In the genomic region with DNA sequence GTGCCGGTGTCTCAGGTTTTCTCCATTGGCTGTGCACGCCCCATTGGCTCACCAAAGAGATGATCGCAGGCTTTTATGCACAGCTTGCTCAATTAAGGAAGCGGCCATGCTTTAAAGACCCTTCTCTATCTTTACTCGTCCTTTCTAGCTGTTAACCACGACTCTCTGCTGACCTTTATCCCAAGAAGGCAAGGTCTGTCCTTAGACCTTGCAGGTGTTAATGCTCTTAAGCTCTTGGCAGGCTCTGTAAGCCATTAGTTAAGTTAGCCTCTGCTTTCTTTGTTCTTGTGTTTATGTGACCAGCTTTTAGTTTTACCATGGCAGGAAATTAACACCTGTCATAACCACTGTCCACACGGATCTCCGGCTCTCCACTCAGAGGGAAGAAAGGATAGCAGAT, we compare ENCODE assay signal across 8 mouse cellular contexts. TPM values are rescaled to one million over a fixed set of nuclear protein-coding genes. Genes with fewer than 3 reads are reported as not detected.
DNase-seq lines count a peak whose midpoint lies in the region; ATAC-seq and TF ChIP-seq lines count a peak whose summit lies in the region.

No protein-coding gene starts in this region.

- no peak for TF ChIP-seq CTCF in olfactory bulb, adult 2 months (IDR thresholded peaks at IDR 0.05; ENCODE audit: insufficient read depth, low read depth, low read length)

- ATAC-seq in liver, embryonic 11.5 days (replicated peaks; ENCODE audit: low FRiP score) = no peak
- ATAC-seq in forebrain, embryonic 11.5 days (replicated peaks; ENCODE audit: low FRiP score) = no peak
- no peak for ATAC-seq in granulocyte monocyte progenitor cell, adult 5-6 weeks (replicated peaks; ENCODE audit: poor library complexity, severe bottlenecking)

- H3K9ac ChIP-seq in liver, embryonic 11.5 days (ENCODE audit: low read depth, low read length) = peak overlapping the region; percentile 94
- peak overlapping the region; percentile 88 for H3K9ac ChIP-seq in forebrain, embryonic 11.5 days (ENCODE audit: low read length)

- no peak for DNase-seq in liver, embryonic 11.5 days (ENCODE audit: low spot score)
- DNase-seq in liver = no peak
- no peak for DNase-seq in forebrain, embryonic 11.5 days (ENCODE audit: low spot score)
- no peak for DNase-seq in limb, embryonic 10.5 days (ENCODE audit: low spot score)
- DNase-seq in embryo, embryonic 9.5 days (ENCODE audit: extremely low spot score) = no peak
- no peak for DNase-seq in frontal cortex, adult 2 months (ENCODE audit: extremely low spot score in 1 of 2, low spot score in 1 of 2)

- H3K4me1 ChIP-seq in liver, embryonic 11.5 days (replicated peaks; ENCODE audit: control insufficient read depth, insufficient read depth, low read length) = peaks cover 11% of the 10 kb centered on the region; the same call in 1 of the 2 replicates
- H3K4me1 ChIP-seq in forebrain, embryonic 11.5 days (replicated peaks; ENCODE audit: control insufficient read depth, insufficient read depth, low read length) = peaks cover 13% of the 10 kb centered on the region
- H3K4me1 ChIP-seq in limb, embryonic 10.5 days = peaks cover 22% of the 10 kb centered on the region
- H3K4me1 ChIP-seq in olfactory bulb, adult 2 months (ENCODE audit: control insufficient read depth, insufficient read depth, low read length) = peaks cover 9% of the 10 kb centered on the region

- TF ChIP-seq POLR2A in olfactory bulb, adult 2 months (IDR thresholded peaks at IDR 0.05; ENCODE audit: insufficient read depth, low read depth, low read length) = no peak

- peak overlapping the region; percentile 84 for H3K4me2 ChIP-seq in liver, embryonic 11.5 days
- peak overlapping the region; percentile 90; the same call in 1 of the 2 replicates for H3K4me2 ChIP-seq in forebrain, embryonic 11.5 days (ENCODE audit: low read depth, low read length, severe bottlenecking)

- no peaks in the 10 kb centered on the region for H3K36me3 ChIP-seq in liver, embryonic 11.5 days (ENCODE audit: control insufficient read depth, insufficient read depth, low read length)
- H3K36me3 ChIP-seq in forebrain, embryonic 11.5 days (ENCODE audit: control insufficient read depth, insufficient read depth, low read length) = no peaks in the 10 kb centered on the region
- peaks cover 8% of the 10 kb centered on the region; the same call in 1 of the 2 replicates for H3K36me3 ChIP-seq in limb, embryonic 10.5 days

- H3K4me3 ChIP-seq in liver, embryonic 11.5 days (ENCODE audit: low read depth, low read length) = peak overlapping the region; percentile 85
- peak overlapping the region; percentile 77; the same call in 1 of the 2 replicates for H3K4me3 ChIP-seq in forebrain, embryonic 11.5 days (ENCODE audit: low read depth, low read length)
- H3K4me3 ChIP-seq in limb, embryonic 10.5 days = peak overlapping the region; percentile 82
- peak overlapping the region; percentile 95; the same call in 1 of the 2 replicates for H3K4me3 ChIP-seq in olfactory bulb, adult 2 months (ENCODE audit: insufficient read depth, low read depth, low read length)

- 69% methylated on average over 8 of the region's 8 CpGs for WGBS in liver, embryonic 11.5 days
- WGBS in forebrain, embryonic 11.5 days = 46% methylated on average over 8 of the region's 8 CpGs
- 85% methylated on average over 8 of the region's 8 CpGs for WGBS in limb, embryonic 10.5 days
- 43% methylated on average over 8 of the region's 8 CpGs for WGBS in olfactory bulb, adult 2 months

- no peaks in the 10 kb centered on the region for H3K9me3 ChIP-seq in liver, embryonic 11.5 days (ENCODE audit: control insufficient read depth, low read length)
- H3K9me3 ChIP-seq in forebrain, embryonic 11.5 days (ENCODE audit: control insufficient read depth, low read length) = no peaks in the 10 kb centered on the region
- H3K9me3 ChIP-seq in limb, embryonic 10.5 days (replicated peaks) = no peaks in the 10 kb centered on the region

- H3K27ac ChIP-seq in liver, embryonic 11.5 days (ENCODE audit: low read depth, low read length) = no peak overlapping the region; the same call in 1 of the 2 replicates
- H3K27ac ChIP-seq in forebrain, embryonic 11.5 days (ENCODE audit: low read depth, low read length) = no peak overlapping the region
- H3K27ac ChIP-seq in limb, embryonic 10.5 days = 0 out of 2 replicates have a peak overlapping the region, but pooled peaks have one; percentile 94
- no peak overlapping the region for H3K27ac ChIP-seq in olfactory bulb, adult 2 months (ENCODE audit: insufficient read depth, low read depth, low read length)

- no peaks in the 10 kb centered on the region for H3K27me3 ChIP-seq in liver, embryonic 11.5 days (replicated peaks; ENCODE audit: control insufficient read depth, insufficient read depth, low read length)
- H3K27me3 ChIP-seq in forebrain, embryonic 11.5 days (ENCODE audit: control insufficient read depth, insufficient read depth, low read length) = no peaks in the 10 kb centered on the region
- no peaks in the 10 kb centered on the region for H3K27me3 ChIP-seq in limb, embryonic 10.5 days (ENCODE audit: low read depth, poor library complexity, severe bottlenecking)

RNA-seq across cellular contexts. Expression of a gene that starts 1.4 kb away (rescaled TPM):
- polyA plus RNA-seq in liver, embryonic 11.5 days (2014; fragmentation: Nextera tagmentation; extraction: Ambion mirVana) = 70.9 and 85.1 TPM in 2 replicates
- 73.8 and 82.5 TPM in 2 replicates for polyA plus RNA-seq in forebrain, embryonic 11.5 days (2014; fragmentation: Nextera tagmentation; extraction: Ambion mirVana)
- 66.5 and 66.6 TPM in 2 replicates for polyA plus RNA-seq in limb, embryonic 10.5 days (2016; fragmentation: Nextera tagmentation; extraction: Ambion mirVana)
- not detected in 2 replicates for polyA plus RNA-seq in olfactory bulb, adult 2 months (2012; ENCODE audit: insufficient read depth, insufficient read length, low replicate concordance, missing spikeins)
- total RNA-seq in granulocyte monocyte progenitor cell, adult 5-6 weeks (2014; fragmentation: Nextera tagmentation) = 34.4 and 35.5 TPM in 2 replicates
- 43.3 and 43.4 TPM in 2 replicates for total RNA-seq in granulocyte monocyte progenitor cell, adult 5-6 weeks (2017)
- polyA plus RNA-seq in frontal cortex, adult 2 months (2012; rRNA removed) = 30.8 and 35.2 TPM in 2 replicates

RNA-seq across cellular contexts. Expression of a gene that starts 1.4 kb away (rescaled TPM):
- 116 and 130 TPM in 2 replicates for polyA plus RNA-seq in liver, embryonic 11.5 days (2014; fragmentation: Nextera tagmentation; extraction: Ambion mirVana)
- polyA plus RNA-seq in forebrain, embryonic 11.5 days (2014; fragmentation: Nextera tagmentation; extraction: Ambion mirVana) = 123 and 133 TPM in 2 replicates
- 86.0 and 106 TPM in 2 replicates for polyA plus RNA-seq in limb, embryonic 10.5 days (2016; fragmentation: Nextera tagmentation; extraction: Ambion mirVana)
- polyA plus RNA-seq in olfactory bulb, adult 2 months (2012; ENCODE audit: insufficient read depth, insufficient read length, low replicate concordance, missing spikeins) = 439 TPM in 1 of 2 replicates, not detected in the other
- 114 and 131 TPM in 2 replicates for total RNA-seq in granulocyte monocyte progenitor cell, adult 5-6 weeks (2014; fragmentation: Nextera tagmentation)
- 117 and 151 TPM in 2 replicates for total RNA-seq in granulocyte monocyte progenitor cell, adult 5-6 weeks (2017)
- 37.1 and 46.5 TPM in 2 replicates for polyA plus RNA-seq in frontal cortex, adult 2 months (2012; rRNA removed)
